Mouse (Mus musculus) spleen, adult 2 months (tissue): ENCODE data around the gene Pcdh7.

ENCODE experiments used
- CTCF ChIP-seq: fragments of 200-500 bp; IDR thresholded peaks from 2 replicates; pipeline ENCODE4 v1.5.1; 2011; ENCODE audit warnings: mild to moderate bottlenecking, inconsistent platforms; ENCODE audit not compliant: insufficient read depth, insufficient read length, insufficient replicate concordance; ENCODE audit errors: extremely low read depth
- POLR2A ChIP-seq: fragments of 200-500 bp; IDR thresholded peaks from 2 replicates; pipeline ENCODE4 v1.6.1; 2011; ENCODE audit warnings: low read depth, low read length, inconsistent platforms

DNA sequence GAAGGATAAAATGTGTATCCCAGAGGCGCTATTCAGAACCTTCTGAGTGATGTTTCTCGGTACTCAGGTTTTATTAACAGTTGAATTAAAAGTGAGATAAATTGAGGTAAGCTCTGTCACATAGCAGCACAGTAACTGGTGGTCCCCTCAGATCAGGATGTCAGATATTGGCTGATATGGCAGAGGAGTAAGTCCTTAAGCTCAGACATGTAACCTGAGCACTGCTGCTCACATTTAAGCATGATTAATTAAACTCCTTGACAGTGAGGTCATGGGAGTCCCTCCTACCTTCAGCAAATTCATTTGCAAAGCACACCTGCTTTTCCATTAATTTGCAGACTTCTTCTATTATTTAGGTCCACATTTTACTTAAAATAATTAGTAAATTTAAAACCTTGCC lies 102.0 kb downstream of the Pcdh7 start:
- TF ChIP-seq CTCF: no peak
- TF ChIP-seq POLR2A: no peak
